Mouse (Mus musculus): ENCODE measurements around the gene Synj2. TPM values are rescaled to one million over a fixed set of nuclear protein-coding genes. Genes with fewer than 3 reads are reported as not detected.

Gene Synj2
- polyA plus RNA-seq, 1 experiment, result 3.1 TPM

- Histone ChIP-seq H3K4me3 (replicated peaks; ENCODE audit: control insufficient read depth, low read depth, low read length) (no peak overlapping the region), H3K27ac (ENCODE audit: control insufficient read depth, insufficient read depth, low read depth, low read length, poor library complexity) (no peak overlapping the region), H3K4me1 (ENCODE audit: control insufficient read depth, insufficient read depth, low read length) (peaks cover 15% of the 10 kb centered on the region)
- WGBS, result 83% methylated on average over 6 of the region's 6 CpGs
- no peak for TF ChIP-seq CTCF (IDR thresholded peaks at IDR 0.05; ENCODE audit: control insufficient read depth, insufficient read depth, low read length)
- TF ChIP-seq POLR2A (IDR thresholded peaks at IDR 0.05; ENCODE audit: borderline replicate concordance, control insufficient read depth, low read depth, low read length), result no peak
Observed at GRCm38 (mm10) chr17:5899251-5899650, 41.8 kb upstream of the Synj2 start.

- no peak for TF ChIP-seq POLR2A (IDR thresholded peaks at IDR 0.05; ENCODE audit: borderline replicate concordance, control insufficient read depth, low read depth, low read length)
- no peak for TF ChIP-seq CTCF (IDR thresholded peaks at IDR 0.05; ENCODE audit: control insufficient read depth, insufficient read depth, low read length)
Observed at GRCm38 (mm10) chr17:5901381-5901780, 39.7 kb upstream of the Synj2 start.

GRCm38 (mm10) chr17:5903630-5904301, 37.3 kb upstream of the Synj2 start:
- TF ChIP-seq CTCF (IDR thresholded peaks at IDR 0.05; ENCODE audit: control insufficient read depth, insufficient read depth, low read length), result no peak
- TF ChIP-seq POLR2A (IDR thresholded peaks at IDR 0.05; ENCODE audit: borderline replicate concordance, control insufficient read depth, low read depth, low read length), result no peak
- no peak overlapping the region for H3K4me3 ChIP-seq (replicated peaks; ENCODE audit: control insufficient read depth, low read depth, low read length)
- peaks cover 5% of the 10 kb centered on the region for H3K4me1 ChIP-seq (ENCODE audit: control insufficient read depth, insufficient read depth, low read length)
- H3K27ac ChIP-seq (ENCODE audit: control insufficient read depth, insufficient read depth, low read depth, low read length, poor library complexity), result no peak overlapping the region
- WGBS, result 82% methylated on average over 6 of the region's 6 CpGs

More at GRCm38 (mm10) chr17:5901381-5901780, 39.7 kb upstream of the Synj2 start:
- H3K4me1 ChIP-seq (ENCODE audit: control insufficient read depth, insufficient read depth, low read length), result peaks cover 15% of the 10 kb centered on the region
- no peak overlapping the region for H3K4me3 ChIP-seq (replicated peaks; ENCODE audit: control insufficient read depth, low read depth, low read length)
- 67% methylated on average over 5 of the region's 5 CpGs for WGBS
- no peak overlapping the region for H3K27ac ChIP-seq (ENCODE audit: control insufficient read depth, insufficient read depth, low read depth, low read length, poor library complexity)

- Histone ChIP-seq H3K4me1 (ENCODE audit: control insufficient read depth, insufficient read depth, low read length) (no peaks in the 10 kb centered on the region), H3K27ac (ENCODE audit: control insufficient read depth, insufficient read depth, low read depth, low read length, poor library complexity) (no peak overlapping the region), H3K4me3 (replicated peaks; ENCODE audit: control insufficient read depth, low read depth, low read length) (no peak overlapping the region)
- WGBS, result 78% methylated on average over 4 of the region's 4 CpGs
- TF ChIP-seq CTCF (IDR thresholded peaks at IDR 0.05; ENCODE audit: control insufficient read depth, insufficient read depth, low read length), result no peak
- no peak for TF ChIP-seq POLR2A (IDR thresholded peaks at IDR 0.05; ENCODE audit: borderline replicate concordance, control insufficient read depth, low read depth, low read length)
Observed at GRCm38 (mm10) chr17:5909681-5910080, 31.4 kb upstream of the Synj2 start.

GRCm38 (mm10) chr17:5911591-5911990, 29.5 kb upstream of the Synj2 start:
- Histone ChIP-seq H3K27ac (ENCODE audit: control insufficient read depth, insufficient read depth, low read depth, low read length, poor library complexity) (no peak overlapping the region), H3K4me1 (ENCODE audit: control insufficient read depth, insufficient read depth, low read length) (no peaks in the 10 kb centered on the region), H3K4me3 (replicated peaks; ENCODE audit: control insufficient read depth, low read depth, low read length) (no peak overlapping the region)
- 83% methylated on average over 12 of the region's 12 CpGs for WGBS
- no peak for TF ChIP-seq POLR2A (IDR thresholded peaks at IDR 0.05; ENCODE audit: borderline replicate concordance, control insufficient read depth, low read depth, low read length)
- no peak for TF ChIP-seq CTCF (IDR thresholded peaks at IDR 0.05; ENCODE audit: control insufficient read depth, insufficient read depth, low read length)

GRCm38 (mm10) chr17:5912797-5913196, 28.3 kb upstream of the Synj2 start:
- H3K27ac ChIP-seq (ENCODE audit: control insufficient read depth, insufficient read depth, low read depth, low read length, poor library complexity), result no peak overlapping the region
- TF ChIP-seq CTCF (IDR thresholded peaks at IDR 0.05; ENCODE audit: control insufficient read depth, insufficient read depth, low read length) (no peak), POLR2A (IDR thresholded peaks at IDR 0.05; ENCODE audit: borderline replicate concordance, control insufficient read depth, low read depth, low read length) (no peak)
- WGBS, result 94% methylated on average over 4 of the region's 4 CpGs

GRCm38 (mm10) chr17:5914217-5914616, 26.9 kb upstream of the Synj2 start:
- Histone ChIP-seq H3K27ac (ENCODE audit: control insufficient read depth, insufficient read depth, low read depth, low read length, poor library complexity) (no peak overlapping the region), H3K4me1 (ENCODE audit: control insufficient read depth, insufficient read depth, low read length) (no peaks in the 10 kb centered on the region), H3K4me3 (replicated peaks; ENCODE audit: control insufficient read depth, low read depth, low read length) (no peak overlapping the region)
- TF ChIP-seq POLR2A (IDR thresholded peaks at IDR 0.05; ENCODE audit: borderline replicate concordance, control insufficient read depth, low read depth, low read length) (no peak), CTCF (IDR thresholded peaks at IDR 0.05; ENCODE audit: control insufficient read depth, insufficient read depth, low read length) (no peak)
- 88% methylated on average over 5 of the region's 5 CpGs for WGBS

More at GRCm38 (mm10) chr17:5912797-5913196, 28.3 kb upstream of the Synj2 start:
- no peak overlapping the region for H3K4me3 ChIP-seq (replicated peaks; ENCODE audit: control insufficient read depth, low read depth, low read length)
- H3K4me1 ChIP-seq (ENCODE audit: control insufficient read depth, insufficient read depth, low read length), result no peaks in the 10 kb centered on the region

GRCm38 (mm10) chr17:5921954-5922353, 19.1 kb upstream of the Synj2 start:
- no peak for TF ChIP-seq POLR2A (IDR thresholded peaks at IDR 0.05; ENCODE audit: borderline replicate concordance, control insufficient read depth, low read depth, low read length)
- no peak for TF ChIP-seq CTCF (IDR thresholded peaks at IDR 0.05; ENCODE audit: control insufficient read depth, insufficient read depth, low read length)
- Histone ChIP-seq H3K27ac (ENCODE audit: control insufficient read depth, insufficient read depth, low read depth, low read length, poor library complexity) (no peak overlapping the region), H3K4me3 (replicated peaks; ENCODE audit: control insufficient read depth, low read depth, low read length) (no peak overlapping the region), H3K4me1 (ENCODE audit: control insufficient read depth, insufficient read depth, low read length) (no peaks in the 10 kb centered on the region)
- 85% methylated on average over 8 of the region's 8 CpGs for WGBS

All from bone marrow, adult 2 months (tissue).